Mouse (Mus musculus) layer of hippocampus, postnatal 36 days (tissue): ENCODE measurements around the gene Sycp2l. TPM values are rescaled to one million over a fixed set of nuclear protein-coding genes. Genes with fewer than 3 reads are reported as not detected.
A peak's percentile ranks its signal among the peaks of the same experiment; 100 is the strongest.

Experiments used
- DNase-seq, 2 experiments: peaks; one replicate each; pipeline ENCODE4 v3.0.0; 2022
- total RNA-seq, 2 experiments: library from RNA; stranded (reverse); gene quantifications; 2 replicates each; pipeline ENCODE4 v1.2.3; 2021

The Sycp2l gene
- total RNA-seq = not detected

DNA sequence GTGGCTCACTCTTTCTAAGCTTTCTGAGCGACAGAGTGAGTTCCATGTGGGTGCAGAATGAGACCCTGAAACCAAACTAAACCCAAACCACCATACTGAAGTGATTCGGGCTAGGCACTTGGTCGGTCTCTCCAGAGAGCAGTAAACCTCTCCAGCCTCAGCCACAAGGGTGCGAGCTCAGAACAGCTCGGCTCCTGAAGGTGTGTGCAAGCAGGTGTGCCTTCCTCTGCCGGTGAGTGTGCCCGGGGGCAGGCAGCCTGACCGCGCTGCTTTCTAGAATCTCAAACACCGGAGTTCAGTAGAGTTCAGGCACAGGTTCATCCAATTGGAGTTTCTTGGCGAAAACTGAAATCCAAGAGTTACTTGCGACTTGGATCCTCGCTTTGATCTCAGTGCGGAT lies at the start of gene Sycp2l:
Sycp2l (plus strand) TSS at position 368 of the 400 bp plus-strand sequence.
- no peak for DNase-seq

DNA sequence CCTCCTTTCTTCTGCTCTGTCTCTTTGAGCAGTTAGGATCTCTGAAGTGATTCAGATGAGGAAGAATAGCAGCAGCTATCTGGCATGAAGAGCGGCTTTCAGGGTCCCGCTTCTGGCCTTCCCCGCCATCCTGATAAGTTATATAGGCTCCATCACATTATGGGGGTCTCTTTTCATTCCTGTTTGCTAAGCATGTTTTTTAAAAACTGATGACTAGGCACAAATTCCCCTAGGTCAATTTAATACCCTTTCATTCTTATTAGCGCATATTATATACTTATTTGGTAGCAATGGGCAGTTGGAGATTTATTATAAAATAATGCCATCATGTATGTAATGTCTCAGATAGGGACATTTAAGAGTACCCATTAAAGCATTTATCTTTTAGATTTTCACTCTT lies 46.5 kb upstream of the Sycp2l start:
- DNase-seq = no peak

DNA sequence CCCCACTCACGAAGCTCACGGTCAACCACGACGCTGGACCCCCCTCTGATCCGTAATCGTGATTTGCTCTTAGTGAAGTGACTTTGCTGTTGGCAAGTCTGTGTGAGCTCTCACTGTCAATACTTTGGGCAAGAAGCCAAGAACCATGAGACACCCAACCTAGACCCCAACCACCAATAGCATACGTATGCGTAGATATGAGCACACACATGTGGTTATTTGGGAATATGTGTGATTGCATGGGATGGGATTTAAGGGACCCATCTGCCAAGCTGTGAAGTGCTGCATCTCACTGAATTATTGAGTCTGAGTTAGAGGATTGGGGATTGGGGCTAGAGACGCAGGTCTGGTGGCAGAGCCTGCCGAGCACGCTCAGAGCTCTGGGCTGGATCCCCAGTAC lies 42.5 kb upstream of the Sycp2l start:
- no peak for DNase-seq

DNA sequence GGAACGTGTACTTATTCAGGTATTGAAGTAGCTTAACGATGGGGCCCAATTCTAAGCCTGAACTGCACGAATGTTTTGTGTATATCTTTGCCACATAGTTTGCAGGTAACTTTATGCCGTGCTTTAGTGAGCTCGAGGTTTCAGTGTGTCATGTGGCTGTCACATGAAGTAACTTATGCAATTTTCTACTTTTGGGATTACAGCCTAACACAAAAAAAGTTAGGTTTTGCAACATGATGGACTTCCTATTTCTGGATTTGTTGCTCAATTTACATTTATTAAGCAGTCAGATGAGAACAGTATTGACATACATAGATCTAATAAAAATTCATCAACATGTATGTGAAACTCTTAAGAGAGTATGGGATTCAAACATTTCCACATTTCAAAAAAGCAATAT lies 40.3 kb upstream of the Sycp2l start:
- DNase-seq = no peak

DNA sequence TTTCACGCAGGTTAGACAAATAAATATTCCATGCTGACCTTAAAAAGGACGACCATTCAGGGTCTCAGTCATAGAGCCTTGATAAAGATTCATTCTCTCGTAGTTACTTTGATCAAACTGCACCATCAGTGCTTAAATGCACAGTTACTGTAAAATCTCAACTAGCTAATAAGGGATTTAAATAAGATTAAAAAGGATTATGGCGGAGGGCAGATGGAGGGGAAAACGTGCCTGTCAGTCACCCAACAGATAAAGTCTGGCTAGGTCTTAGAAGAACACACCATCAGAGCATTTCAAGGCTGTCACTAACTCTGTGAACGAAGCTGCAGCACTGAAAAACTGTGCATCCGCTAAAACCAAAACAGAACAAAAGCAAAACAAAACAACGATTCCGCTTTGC lies 36.2 kb upstream of the Sycp2l start:
- DNase-seq = no peak

DNA sequence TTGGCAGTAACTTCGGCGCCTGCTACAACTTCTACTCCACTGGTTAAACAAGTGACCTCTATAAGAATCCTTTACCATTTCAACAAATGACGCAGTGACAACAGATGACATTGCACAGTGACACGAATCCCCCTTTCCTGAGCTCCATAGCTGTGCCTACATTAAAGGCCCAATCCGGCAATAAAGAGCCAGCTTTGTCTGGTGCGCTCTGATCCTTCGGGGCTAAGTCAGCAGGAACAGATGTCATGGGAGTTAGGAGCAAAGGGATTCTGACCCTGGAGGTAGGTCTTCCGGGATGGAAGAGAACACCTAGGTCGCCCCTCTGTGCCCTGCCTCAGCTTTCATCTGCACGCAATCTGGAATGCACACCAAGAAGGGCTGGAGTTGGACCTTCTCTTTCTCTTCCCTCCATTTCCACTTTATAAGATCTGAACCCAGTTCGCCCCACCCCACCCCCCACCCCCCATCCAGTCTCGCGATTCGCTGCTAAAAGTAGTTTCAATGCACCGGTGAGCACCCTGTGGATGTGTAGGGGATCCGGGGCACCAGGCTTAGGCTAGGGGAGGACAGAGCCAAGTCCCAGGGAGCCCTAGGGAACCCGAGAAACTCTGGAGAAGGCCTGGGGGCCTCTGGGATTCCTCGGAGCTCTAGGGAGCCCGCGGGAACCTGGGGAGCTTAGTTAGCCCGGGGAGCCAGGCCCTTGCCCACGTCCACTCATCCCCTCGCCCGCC lies 35.3 kb upstream of the Sycp2l start:
- no peak for DNase-seq

DNA sequence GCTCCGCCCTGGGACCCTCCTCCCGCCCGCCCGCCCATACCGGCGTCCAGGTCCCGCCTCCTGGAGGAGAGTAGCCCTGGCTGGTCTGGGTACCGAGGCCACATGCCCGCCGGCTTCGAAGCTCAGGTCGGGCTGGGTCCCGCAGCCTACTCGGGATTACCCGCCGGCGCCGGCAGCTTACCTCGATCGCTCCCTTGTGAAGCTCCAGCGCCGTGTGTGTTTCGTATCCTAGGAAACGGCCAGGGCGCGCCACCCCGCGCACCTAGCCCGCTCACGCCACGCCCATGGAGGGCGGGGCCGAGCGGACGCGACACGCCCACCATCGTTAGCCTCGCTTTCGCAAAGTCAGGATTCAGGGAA lies 34.7 kb upstream of the Sycp2l start, which contains the start of gene Mak:
Mak (minus strand) TSS at position 286 of the 360 bp plus-strand sequence.
- peak; percentile 43 to 49 for DNase-seq

DNA sequence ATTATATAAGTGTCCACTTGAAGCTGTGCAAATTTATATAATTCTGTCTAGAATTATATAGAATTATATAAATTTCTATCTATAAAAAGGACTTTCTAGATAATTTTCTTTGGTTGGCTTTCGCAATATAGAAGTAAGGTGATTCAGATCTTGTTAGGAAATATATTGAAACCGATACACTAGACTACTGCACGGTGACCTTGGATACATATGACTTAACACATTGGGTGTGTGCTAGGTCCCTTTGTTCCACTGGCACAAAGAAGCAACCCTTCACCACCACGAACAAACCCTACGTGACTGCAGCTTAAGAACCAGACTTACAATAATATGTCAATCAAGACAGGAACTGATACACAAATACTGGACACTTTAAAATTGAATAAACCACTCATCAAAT lies 34.2 kb upstream of the Sycp2l start:
- DNase-seq = no peak

DNA sequence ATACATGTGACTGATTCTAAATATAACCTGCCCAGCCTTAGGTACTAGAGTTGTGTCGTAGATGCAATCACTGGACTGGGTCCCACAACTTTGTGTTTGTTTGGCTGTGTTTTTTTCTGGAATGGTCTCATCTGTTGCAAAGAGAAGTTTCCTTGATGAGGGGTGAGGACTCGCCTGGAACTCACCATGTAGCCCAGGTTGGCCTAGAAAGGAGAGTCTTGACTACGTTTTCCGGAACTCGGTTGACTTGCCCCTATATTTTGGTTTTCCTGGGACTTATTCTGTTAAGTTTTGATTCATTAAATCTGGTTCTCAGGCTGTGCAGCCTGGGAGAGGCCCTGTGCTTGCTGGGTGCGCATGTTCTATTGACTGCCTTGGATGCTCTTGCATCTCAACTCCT lies 33.4 kb upstream of the Sycp2l start:
- no peak for DNase-seq

DNA sequence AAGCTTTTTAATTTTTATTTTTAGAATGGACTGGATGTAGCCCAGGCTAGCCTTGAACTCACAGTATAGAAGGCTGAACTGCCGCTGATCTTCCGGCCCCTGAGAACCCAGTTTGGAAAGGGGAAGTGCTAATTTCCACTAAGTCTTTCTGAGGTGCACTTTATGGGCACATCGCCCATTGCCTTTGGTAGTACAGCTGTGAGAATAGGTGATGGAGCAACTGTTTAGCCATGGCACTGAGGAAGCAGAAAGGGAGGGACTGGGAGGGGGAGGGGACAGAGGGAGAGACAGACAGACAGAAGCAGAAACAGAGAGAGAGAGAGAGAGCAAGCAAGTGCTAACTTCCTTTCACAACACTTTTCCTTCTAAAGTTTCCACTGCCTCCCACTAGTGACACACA lies 29.6 kb upstream of the Sycp2l start:
- DNase-seq = no peak

DNA sequence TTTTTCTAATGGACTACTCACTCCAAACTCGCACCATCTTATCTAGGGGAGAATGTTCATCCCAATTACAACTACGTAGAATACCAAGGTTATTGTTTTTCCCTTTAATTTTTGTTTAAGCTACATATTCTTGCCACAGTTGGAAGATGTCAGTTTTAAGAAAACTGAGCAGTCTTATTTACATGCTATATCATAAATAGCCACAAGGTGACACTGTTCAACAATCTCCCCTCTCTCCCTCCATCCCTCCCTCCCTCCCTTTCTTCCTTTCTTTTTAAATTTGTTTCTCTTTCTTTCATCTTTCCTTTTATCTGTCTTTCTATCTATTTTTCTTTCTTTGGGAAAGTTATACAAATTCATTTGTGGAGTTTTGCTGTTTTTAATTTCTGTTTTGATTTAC lies 29.0 kb upstream of the Sycp2l start:
- DNase-seq = no peak

DNA sequence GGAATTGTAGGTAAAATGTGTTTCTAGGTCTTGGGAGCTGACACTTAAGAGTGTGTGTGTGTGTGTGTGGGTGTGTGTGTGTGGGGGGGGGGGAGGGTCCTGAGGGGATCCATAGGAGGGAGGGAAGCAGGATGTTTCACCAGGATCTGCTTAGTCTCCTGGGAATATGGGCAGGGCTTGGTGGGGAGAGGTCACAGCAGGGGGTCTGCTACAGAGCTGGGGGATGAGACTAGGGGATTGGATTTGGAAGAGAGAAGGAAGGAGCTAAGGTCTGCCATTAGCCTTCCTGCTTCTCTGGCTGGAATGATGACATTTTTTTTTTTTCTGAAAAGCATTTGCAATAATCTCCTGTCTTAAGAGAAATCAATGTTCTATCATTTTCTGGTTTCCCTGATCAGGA lies 25.4 kb upstream of the Sycp2l start:
- DNase-seq = no peak

DNA sequence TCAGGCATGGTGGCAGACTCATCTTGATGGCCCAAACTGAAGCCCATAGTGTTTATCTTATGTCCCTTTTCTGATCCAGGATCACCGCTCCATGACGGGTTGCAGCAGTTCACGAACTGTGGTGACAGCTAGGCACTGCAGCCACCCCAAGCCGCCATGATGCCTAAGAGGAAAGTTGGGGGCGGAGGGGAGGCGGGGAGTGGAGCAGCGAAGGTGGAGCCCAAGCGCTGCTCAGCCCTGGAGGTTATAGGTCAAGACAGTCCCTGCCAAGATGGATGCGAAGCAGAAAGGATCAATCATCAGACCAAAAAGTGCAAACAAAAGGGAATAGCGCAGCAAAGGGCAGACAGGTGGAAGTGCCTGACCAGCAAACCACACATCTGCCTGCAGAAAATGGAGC lies 22.8 kb upstream of the Sycp2l start:
- DNase-seq = no peak

DNA sequence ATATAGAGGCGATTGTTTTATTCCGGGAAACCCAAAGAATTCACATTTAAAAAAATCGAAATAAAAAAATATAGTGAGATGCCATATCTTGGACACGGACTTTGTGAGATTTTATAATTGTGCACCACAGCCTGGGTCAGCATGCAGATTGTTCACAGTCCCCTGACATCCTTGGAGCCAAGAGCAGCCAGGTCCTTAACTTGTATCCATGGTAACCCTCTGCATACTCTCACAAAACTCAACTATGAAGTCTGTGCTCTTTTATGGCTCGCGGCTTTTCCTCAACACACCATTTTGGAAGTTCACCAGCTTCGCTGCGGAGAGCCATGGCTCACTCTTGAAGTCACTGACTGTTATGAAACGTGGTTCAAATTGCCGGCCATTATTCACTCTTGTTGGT lies 19.9 kb upstream of the Sycp2l start:
- no peak for DNase-seq

DNA sequence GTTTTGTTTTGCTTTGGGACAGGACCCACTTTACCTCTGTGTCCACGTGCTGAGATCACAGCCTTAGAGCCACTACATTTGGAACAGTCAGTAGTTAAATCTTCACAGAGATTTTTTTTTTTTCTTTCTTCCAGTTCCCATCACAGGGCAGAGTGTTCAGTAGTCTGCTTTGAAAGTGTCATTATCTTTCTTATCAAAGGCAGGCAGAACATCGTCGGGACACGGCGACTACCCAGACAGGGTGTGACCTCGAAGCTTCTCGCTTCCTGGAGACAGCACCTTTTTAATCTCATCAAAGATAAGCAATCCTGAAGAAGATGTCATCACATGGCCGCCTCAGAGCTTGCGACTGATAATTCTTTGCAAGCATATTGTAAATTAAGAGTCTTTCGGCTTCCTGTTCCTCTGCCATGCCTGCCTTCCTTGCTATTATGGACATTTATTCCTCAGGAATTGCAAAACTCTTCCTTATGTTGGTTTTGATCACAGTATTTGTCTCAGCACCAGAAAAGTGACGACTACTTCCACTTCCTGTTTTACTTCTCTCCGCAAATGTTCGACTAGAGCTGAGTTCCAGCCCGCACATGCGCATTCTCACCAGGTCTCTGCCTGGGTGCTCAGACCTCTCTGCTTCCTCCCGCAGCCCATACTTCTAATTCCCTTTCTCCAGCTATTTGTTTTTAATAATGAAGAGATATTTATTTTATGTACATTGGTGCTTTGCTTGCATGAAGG lies 16.6 kb upstream of the Sycp2l start:
- no peak for DNase-seq

DNA sequence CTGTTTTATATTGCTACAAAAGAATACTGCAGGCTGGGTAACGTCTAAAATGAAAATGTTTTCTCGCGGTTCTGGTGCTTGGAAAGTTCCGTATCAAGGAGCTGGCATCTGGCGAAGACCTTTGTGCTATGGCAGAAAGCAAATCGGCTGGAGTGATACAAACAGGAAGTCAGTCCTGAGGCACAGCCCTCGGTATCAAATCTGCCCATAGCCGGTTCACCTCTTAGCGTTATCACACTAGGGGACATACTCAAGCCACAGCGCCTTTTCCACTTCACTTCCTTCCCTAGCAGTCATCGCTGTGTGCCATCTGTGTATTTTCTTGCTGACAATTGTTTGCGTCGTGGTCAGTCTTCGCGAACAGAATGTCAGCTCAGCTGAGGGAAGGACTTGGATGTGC lies 15.8 kb upstream of the Sycp2l start:
- DNase-seq = no peak

DNA sequence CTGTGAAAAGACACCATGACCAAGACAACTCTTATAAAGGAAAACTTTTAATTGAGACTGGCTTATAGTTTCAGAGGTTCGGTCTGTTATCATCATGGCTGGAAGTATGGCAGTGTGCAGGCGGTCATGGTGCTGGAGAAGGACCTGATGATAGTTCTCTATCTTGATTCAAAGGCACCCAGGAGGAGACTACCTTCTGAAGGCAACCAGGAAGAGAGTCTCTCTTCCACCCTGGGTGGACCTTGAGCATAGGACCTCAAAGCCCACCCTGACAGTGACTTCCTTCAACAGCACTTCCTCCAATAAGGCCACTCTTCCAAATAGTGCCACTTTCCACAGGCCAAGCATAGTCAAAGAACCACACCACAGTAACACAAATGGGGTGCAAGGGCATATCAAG lies 14.1 kb upstream of the Sycp2l start:
- no peak for DNase-seq

DNA sequence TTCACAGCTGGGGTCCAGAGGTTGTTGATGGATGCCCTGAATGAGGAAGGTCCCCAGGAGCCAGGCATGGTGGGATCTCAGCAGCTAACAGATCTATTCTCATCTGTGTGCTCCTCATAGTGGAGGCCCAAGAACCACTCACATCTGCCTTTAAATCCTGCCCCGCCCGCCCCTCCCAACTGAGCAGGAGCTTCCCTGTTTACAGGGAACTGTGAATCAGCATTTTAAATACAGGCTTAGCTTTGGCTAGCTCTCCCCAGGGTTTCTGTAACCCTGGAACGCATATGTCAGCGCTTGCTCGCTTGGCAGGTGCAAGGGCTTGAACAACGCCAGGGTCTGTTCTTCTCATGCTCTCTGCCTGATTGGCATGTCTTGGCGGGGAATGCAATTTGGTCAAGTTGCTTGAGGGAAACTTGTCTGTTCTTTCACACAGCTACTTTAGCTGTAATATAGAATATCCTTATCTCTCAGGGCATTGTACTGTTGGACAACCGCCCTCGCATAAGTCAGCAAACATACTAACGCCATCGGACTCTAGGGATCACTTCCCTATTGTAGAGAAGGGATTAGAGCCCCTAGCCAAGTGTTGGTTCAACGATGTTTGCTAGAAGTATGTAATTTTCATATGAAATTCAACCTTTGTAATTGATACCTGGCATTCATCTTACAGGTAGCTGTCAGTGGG lies 10.1 kb upstream of the Sycp2l start:
- DNase-seq = no peak

DNA sequence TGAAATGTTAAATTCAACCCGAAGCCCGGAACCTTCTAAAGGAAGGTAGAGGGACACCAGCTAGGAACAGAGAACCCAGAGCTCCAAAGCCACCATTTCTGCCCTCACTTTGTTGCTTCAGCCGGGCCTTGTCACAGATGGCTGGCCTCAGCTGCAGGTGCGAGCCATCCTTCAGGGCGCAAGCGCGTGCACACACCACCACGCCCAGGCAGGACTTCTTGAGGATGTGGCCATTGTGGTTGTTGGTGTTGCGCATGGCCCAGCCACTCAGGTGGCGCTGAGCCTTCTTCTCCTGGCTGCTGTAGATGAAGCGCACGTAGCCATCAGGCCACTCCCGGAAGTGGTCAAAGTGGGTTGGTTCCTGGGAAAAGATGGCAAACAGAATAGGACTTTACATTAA lies 8.6 kb upstream of the Sycp2l start:
- DNase-seq = no peak

DNA sequence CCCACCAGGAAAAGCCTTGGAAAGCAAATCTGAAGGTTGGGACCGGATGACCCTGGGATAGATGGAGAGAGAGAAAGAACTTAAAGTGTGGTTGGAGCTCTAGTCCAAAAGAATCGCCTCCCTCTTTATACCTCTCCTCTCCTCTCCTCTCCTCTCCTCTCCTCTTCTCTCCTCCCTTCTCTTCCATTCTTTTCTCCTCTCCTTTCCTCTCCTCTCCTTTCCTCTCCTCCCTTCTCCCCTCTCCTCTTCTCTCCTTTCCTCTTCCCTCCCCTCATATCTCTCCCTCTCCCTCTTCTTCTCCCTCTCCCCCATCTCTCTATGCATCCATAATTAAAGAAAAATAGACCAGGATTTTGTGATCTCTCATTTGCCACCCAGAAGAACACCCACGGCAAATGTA lies 3.2 kb upstream of the Sycp2l start, which contains the start of gene Gcm2:
Gcm2 (minus strand) TSS at position 101 of the 400 bp plus-strand sequence.
- no peak for DNase-seq

DNA sequence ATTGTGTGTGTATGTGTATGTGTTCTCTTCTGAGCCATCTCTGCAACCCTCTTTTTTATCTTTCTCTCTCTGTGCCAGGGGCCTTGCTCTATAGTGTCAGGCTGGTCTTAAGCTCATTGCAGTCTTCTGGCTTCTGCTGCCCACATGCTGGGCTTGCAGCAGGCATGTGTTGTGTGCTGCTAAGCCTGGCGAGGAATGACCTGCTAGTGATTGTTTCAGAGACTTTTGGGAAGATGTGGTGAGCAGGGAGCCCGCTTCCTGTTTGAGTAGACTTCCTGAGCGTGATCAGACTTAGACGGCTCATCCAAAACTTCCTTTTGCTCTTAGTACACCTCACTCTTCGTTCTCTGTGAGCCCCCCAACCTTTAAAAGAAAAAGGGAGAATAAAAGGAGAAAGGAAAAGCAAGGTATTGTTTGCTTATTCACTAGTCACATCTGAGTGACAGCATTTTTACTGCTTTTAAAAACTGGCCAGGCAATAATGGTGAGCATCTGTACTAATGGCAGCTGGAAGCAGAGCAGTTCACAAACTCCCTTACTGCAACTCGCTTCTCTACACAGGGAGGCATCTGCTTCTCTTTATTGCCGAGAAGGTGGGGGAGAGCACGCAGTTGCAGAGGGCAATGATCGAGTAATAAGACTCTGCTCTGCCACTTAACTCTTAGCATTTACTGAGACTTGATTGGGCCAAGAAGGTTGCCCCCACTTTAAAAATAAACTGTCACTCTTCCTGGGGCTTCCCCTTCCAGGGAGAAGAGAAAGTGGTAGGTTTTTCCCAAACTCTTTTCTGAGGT lies 5.2 kb downstream of the Sycp2l start:
- no peak for DNase-seq

DNA sequence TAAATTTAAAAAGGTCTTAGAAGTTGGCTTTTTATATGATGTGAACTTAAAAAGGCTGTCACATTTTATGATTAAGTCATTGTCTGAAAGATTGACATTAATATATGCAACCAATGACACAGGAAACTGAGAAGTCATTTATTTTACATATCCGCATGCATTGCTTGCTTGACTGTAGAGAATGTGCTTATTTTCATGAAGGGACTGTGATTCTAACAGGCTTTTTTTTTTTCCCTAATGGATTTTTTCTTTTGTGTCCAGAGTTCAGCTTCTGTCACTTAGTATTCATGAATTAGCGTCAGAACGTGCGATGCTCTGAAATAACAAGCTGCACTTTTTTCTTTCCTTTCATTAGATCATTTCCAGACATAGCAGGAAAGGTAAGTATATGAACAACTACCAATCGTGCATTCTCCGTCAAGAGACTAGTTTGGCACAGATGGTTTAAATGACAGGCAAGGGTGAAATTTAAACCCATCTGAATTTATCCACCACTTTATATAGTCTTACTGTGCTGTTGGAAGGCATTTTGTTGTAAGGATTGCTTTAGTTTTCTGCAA lies 9.6 kb downstream of the Sycp2l start:
- DNase-seq = no peak

DNA sequence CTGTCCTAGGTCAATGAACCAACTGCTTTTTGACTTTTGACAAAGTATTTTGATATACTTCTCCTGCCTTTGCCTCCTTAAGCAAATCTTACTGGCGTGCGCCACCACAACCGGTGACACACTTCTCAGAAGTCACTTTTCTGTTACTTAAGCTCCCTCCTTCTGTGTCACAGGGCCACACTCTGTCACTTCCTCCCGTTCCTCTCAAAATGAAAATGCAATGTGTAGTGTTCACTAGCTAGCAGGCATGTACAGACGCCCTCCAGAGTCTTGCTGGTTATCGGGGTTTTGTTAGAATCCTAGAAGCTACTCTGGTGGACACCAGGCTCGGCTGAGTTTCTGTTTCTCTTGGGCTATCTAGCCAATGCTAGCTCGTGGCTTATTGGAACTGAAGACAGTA lies 14.2 kb downstream of the Sycp2l start:
- no peak for DNase-seq
